Mouse (Mus musculus): ENCODE measurements around the gene Prpf40a. TPM values are rescaled to one million over a fixed set of nuclear protein-coding genes. Genes with fewer than 3 reads are reported as not detected.

Gene Prpf40a
- total RNA-seq (2012; rRNA removed) (91.6 and 95.7 TPM in 2 replicates), total RNA-seq (2014; rRNA removed) (81.5 and 104 TPM in 2 replicates), polyA plus RNA-seq (2012; ENCODE audit: insufficient read length, low read depth) (154 and 160 TPM in 2 replicates)

DNA sequence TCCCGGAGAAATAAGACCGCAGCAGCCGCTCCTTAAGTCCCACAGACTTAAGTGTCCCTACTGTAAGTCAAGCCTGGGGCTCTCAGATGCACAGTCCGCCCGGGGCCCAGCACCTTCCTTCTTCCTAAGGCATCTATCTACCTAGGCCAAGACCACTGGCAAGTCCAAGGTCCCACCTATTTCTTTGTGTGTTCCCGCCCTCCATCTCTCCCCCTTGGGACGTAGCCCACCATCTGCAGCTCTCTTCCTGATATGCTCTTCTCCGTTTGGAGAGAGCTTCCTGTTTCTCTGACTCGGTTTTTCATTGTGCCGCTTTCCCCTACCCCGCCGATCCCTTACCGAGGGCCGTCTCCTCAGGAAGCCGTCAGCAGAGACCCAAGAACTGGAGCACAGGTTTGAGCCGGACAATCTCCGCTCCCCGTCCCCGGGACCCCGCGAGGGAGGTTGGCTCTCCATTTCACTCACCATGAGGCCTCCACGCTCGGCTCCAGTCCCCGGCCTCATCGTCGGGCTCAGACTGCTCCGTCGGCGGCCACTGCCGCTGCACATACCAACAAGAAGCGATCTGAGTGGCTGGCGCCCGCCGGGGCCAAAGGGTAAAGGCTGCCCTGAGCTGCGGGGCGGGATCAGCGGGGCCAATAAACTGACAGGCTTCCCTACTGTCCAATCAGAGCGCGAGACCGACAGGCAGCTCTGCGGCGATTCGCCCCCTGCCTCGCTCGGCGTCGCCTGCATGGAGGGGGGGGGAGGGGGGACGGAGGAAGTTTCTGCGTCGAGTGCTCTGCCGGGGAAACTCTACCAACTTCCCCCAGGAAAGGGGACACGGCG, at the start of gene Prpf40a:
Gene Prpf40a, minus strand, starts transcription at position 601 of the 828 bp plus-strand sequence.
- peak; percentile 99 for DNase-seq (ENCODE audit: extremely low read depth)
- Histone ChIP-seq H3K4me1 (ENCODE audit: control insufficient read depth in 1 of 2, insufficient read depth in 2 of 2) (peaks cover 0 to 32% of the 10 kb centered on the region in 2 experiments; a peak in 2 of 4 replicates), H3K9ac (ENCODE audit: insufficient read depth, low read depth) (peak within 1 kb of the TSS; percentile 99), H3K4me2 (ENCODE audit: insufficient read depth, low read depth, poor library complexity, severe bottlenecking) (0 out of 2 replicates have a peak within 1 kb of the TSS, but pooled peaks have one; percentile 92), H3K79me2 (replicated peaks; ENCODE audit: control insufficient read depth, extremely low read depth, insufficient read depth, poor library complexity, severe bottlenecking) (peaks cover 48% of the 10 kb centered on the region), H3K27ac (ENCODE audit: insufficient read depth, low read depth) (peak within 1 kb of the TSS; percentile 82), H3K9me3 (replicated peaks; ENCODE audit: low read length) (no peaks in the 10 kb centered on the region), H3K4me3 (replicated peaks in 1 of 3; ENCODE audit: low read depth in 2 of 3, low read length in 2 of 3, poor library complexity in 1 of 3) (peak within 1 kb of the TSS; percentile 80 to 91 (median 90)), H3K27me3 (replicated peaks) (no peaks in the 10 kb centered on the region), H3K36me3 (replicated peaks in 1 of 2; ENCODE audit: control insufficient read depth in 1 of 2, insufficient read depth in 1 of 2, low read length in 1 of 2) (peaks cover 9 to 36% of the 10 kb centered on the region in 2 experiments)
- in situ Hi-C loops (cut with MboI; ENCODE audit: low pct_ligation_motif_present, low pct_unique_long_range_greater_than_20kb, low sequenced_read_pairs) (no loop called here), dilution Hi-C loops (cut with MboI; ENCODE audit: extremely low pct_ligation_motif_present, extremely low pct_unique_long_range_greater_than_20kb, low sequenced_read_pairs) (no loop called here)
- TF ChIP-seq NELFE (IDR thresholded peaks at IDR 0.05; ENCODE audit: low read depth, low read length) (peak; percentile 97), E2F4 (IDR thresholded peaks at IDR 0.05; ENCODE audit: insufficient replicate concordance, low read depth, low read length) (no peak), MAFK (IDR thresholded peaks at IDR 0.05; ENCODE audit: insufficient replicate concordance, low read length) (no peak), CHD2 (IDR thresholded peaks at IDR 0.05; ENCODE audit: low read length) (peak; percentile 97), MXI1 (IDR thresholded peaks at IDR 0.05; ENCODE audit: low read depth, low read length) (no peak; the same call in 1 of the 2 replicates), KAT2A (IDR thresholded peaks at IDR 0.05; ENCODE audit: insufficient replicate concordance, low read length) (peak; percentile 88; the same call in 1 of the 2 replicates), PAX5 (IDR thresholded peaks at IDR 0.05; ENCODE audit: low read length) (no peak), MEF2A (IDR thresholded peaks at IDR 0.05; ENCODE audit: borderline replicate concordance, low read depth, low read length) (peak; percentile 45), USF1 (IDR thresholded peaks at IDR 0.05; ENCODE audit: low read depth, low read length) (no peak), ELF1 (IDR thresholded peaks at IDR 0.05; ENCODE audit: low read depth, low read length) (peak; percentile 73), SMC3 (IDR thresholded peaks at IDR 0.05; ENCODE audit: low read depth, low read length) (no peak), JUN (IDR thresholded peaks at IDR 0.05; ENCODE audit: insufficient read depth, low read depth, low read length) (no peak), ETS1 (conservative IDR thresholded peaks at IDR 0.05; ENCODE audit: low read depth, low read length) (no peak), NRF1 (IDR thresholded peaks at IDR 0.05; ENCODE audit: low read depth, low read length) (peak; percentile 43; the same call in 1 of the 2 replicates), MAX (IDR thresholded peaks at IDR 0.05; ENCODE audit: low read length) (peak; percentile 56), EP300 (IDR thresholded peaks at IDR 0.05; ENCODE audit: low read length) (no peak), TCF12 (IDR thresholded peaks at IDR 0.05; ENCODE audit: low read depth, low read length) (peak; percentile 91), BHLHE40 (IDR thresholded peaks at IDR 0.05; ENCODE audit: low read depth, low read length) (no peak), ZMIZ1 (IDR thresholded peaks at IDR 0.05; ENCODE audit: low read depth, low read length) (peak; percentile 89), RAD21 (IDR thresholded peaks at IDR 0.05; ENCODE audit: low read depth, low read length) (no peak), POLR2A (IDR thresholded peaks at IDR 0.05; ENCODE audit: low read depth, low read length) (peak; percentile 93), HCFC1 (IDR thresholded peaks at IDR 0.05; ENCODE audit: low read depth, low read length) (peak; percentile 86), ZKSCAN1 (IDR thresholded peaks at IDR 0.05; ENCODE audit: borderline replicate concordance, low read depth, low read length) (no peak), ZNF384 (IDR thresholded peaks at IDR 0.05; ENCODE audit: low read depth, low read length) (no peak), IRF4 (IDR thresholded peaks at IDR 0.05; ENCODE audit: low read depth, low read length) (peak; percentile 39; the same call in 1 of the 2 replicates), JUND (conservative IDR thresholded peaks at IDR 0.05; ENCODE audit: low read depth, low read length) (no peak), USF2 (conservative IDR thresholded peaks at IDR 0.05; ENCODE audit: low read depth, low read length) (no peak), TBP (conservative IDR thresholded peaks at IDR 0.05; ENCODE audit: low read depth, low read length) (peak; percentile 72), POLR2AphosphoS2 (IDR thresholded peaks at IDR 0.05; ENCODE audit: low read depth, low read length) (peak; percentile 82; the same call in 1 of the 2 replicates), MAZ (IDR thresholded peaks at IDR 0.05; ENCODE audit: low read depth, low read length) (no peak; the same call in 1 of the 2 replicates), ZC3H11A (IDR thresholded peaks at IDR 0.05; ENCODE audit: low read depth, low read length) (no peak), GABPA (IDR thresholded peaks at IDR 0.05; ENCODE audit: insufficient replicate concordance, low read depth, low read length) (no peak; the same call in 1 of the 2 replicates), MYC (IDR thresholded peaks at IDR 0.05; ENCODE audit: low read depth, low read length) (peak; percentile 83), CHD1 (IDR thresholded peaks at IDR 0.05; ENCODE audit: low read depth, low read length) (no peak; the same call in 1 of the 2 replicates), UBTF (IDR thresholded peaks at IDR 0.05; ENCODE audit: low read depth, low read length) (0 out of 2 replicates have a peak, but pooled peaks have one; percentile 10), RCOR1 (conservative IDR thresholded peaks at IDR 0.05; ENCODE audit: low read depth, low read length) (no peak), SIN3A (IDR thresholded peaks at IDR 0.05; ENCODE audit: low read length) (peak; percentile 80), CTCF (conservative IDR thresholded peaks at IDR 0.05 in 1 of 2, IDR thresholded peaks at IDR 0.05 in 1 of 2; ENCODE audit: low read depth in 2 of 2, low read length in 2 of 2) (no peak)
